Mouse (Mus musculus) small intestine, adult 2 months (tissue): ENCODE data around the gene Saxo1.

Experiments
- CTCF ChIP-seq: fragments of 200-500 bp; IDR thresholded peaks from 2 replicates; pipeline ENCODE4 v1.5.1; 2012; ENCODE audit warnings: low read depth, mild to moderate bottlenecking, control low read depth, inconsistent platforms, low read length, moderate library complexity, mixed read lengths; ENCODE audit not compliant: insufficient replicate concordance, insufficient read length; ENCODE audit errors: extremely low read depth
- POLR2A ChIP-seq: fragments of 200-500 bp; IDR thresholded peaks from 2 replicates; pipeline ENCODE4 v1.6.1; 2012; ENCODE audit warnings: low read depth, mild to moderate bottlenecking, control low read depth, inconsistent platforms, low read length, moderate library complexity

GRCm38 (mm10) chr4:86520695-86521094, 37.4 kb downstream of the Saxo1 start:
- TF ChIP-seq CTCF (no peak), POLR2A (no peak)
